Mouse (Mus musculus) heart, postnatal 0 days (tissue): Measurements from ENCODE around the gene Mrln.

ENCODE experiments used
- CTCF ChIP-seq: IDR thresholded peaks from 2 replicates; pipeline ENCODE4 v1.5.1; 2016; ENCODE audit warnings: antibody characterized with exemption, control low read depth, low read depth
- EP300 ChIP-seq: IDR thresholded peaks from 2 replicates; pipeline ENCODE4 v1.6.1; 2016; ENCODE audit warnings: antibody characterized with exemption, low read depth

- TF ChIP-seq CTCF (no peak), EP300 (no peak)
Observed at GRCm38 (mm10) chr10:70197601-70198000, 6.9 kb upstream of the Mrln start.
